Mouse (Mus musculus) spleen, adult 12 weeks (tissue): Measurements from ENCODE around the gene Ubap2l.

Source experiments
- DNase-seq: peaks from one replicate; pipeline ENCODE4 v3.0.0; 2022; ENCODE audit warnings: low spot score

Ubap2l gene

GRCm38 (mm10) chr3:90067851-90068250 lies 15.4 kb upstream of the Ubap2l start:
- no peak for DNase-seq

- peak; percentile 33 for DNase-seq
These were observed 13.1 kb upstream of the Ubap2l start for GRCm38 (mm10) chr3:90065553-90065952.

DNA sequence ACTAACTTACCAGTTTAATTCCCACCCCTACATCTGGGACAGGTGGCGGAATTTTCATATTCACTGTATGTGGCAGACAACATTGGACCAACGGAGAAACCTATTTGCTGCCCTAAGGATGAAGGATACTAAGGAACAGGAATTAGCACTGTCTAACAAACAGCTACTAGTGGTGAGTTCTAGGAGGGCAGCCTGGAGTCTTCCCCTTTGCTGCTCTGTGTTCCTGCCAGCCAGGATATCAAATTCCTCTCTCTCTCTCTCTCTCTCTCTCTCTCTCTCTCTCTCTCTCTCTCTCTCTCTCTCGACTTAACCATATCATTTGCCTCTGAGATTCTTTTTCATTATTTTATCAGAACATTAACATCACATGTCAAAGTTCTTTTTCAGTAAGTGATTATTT lies 12.0 kb upstream of the Ubap2l start:
- no peak for DNase-seq

DNA sequence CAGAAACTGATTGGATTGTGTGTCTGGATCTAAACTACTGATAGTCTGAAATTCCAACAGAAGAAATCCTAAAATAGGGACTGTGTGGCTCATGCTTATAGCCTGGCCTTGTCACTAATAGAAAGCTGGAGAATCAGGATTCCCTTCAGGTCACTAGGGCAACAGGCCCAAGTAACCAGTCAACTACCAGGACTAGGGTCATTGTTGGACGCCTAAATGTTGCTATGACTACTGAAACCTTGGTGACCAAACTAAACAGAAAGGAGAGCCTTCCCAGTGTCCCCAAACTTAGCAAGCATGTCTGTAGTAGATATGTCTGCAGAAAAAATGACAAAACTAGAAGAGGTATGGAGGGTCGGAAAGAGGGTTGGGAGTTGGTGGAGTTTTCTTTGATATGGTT lies 10.1 kb upstream of the Ubap2l start:
- DNase-seq: no peak

DNA sequence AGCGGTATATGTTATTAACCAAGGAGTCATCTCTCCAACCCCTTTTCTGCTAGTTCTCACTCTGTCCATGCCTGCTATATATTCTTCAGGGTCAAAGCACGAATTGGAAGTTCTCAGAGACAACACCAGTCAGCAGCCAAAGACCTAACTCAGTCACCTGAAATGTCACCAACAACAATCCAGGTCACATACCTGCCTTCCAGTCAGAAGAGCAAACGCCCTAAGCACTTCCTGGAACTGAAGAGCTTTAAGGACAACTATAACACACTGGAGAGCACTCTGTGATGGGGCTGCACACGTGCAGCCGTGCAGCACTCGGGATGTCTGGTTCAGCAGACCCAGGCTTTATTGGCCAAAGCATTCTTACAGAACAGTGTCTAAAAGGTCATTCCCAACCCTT lies 9.1 kb upstream of the Ubap2l start:
- DNase-seq: no peak

DNA sequence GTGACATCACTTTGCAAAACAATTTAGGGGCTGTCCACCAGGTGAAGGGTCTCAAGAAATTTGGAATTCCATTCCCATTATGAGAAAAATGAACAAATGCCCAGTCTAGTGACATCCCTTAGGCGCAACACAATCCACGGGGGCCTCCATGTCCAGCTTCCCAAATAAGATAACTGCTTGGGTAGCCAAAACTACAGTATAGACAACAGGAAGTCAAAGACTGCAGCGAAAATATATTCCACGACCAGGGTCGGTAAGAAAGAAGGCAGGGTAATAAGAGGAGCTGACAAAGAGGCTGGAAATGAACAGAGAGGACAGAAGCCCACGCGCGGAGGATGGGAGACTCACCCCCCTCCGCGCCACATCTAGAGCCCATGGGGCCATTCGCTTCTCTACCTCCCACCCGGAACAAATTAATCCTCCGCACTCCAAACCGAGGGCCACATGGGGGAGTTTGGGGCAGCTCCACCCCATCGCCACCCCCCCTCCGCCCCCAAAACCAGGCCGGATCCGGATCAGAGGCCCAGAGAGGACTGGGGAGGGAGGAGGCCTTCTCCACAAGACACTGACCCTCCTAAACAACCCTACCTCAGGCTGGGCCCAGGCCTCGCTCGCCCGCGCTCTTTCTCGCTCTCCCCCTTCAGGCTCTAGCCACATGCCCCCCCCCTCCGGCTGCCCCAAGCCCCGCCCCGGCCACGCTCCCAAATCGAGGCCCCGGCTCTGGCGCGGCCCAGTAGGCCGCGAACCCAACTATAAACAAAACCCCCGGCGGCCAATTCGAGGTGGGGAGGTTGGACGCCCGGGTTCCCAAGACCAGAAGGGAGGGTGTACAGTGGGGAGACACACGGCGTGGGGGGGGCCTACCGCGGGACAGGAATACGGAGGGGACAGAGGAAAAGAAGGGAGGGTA lies 732 bp downstream of the Ubap2l start, which contains the start of gene 4933434E20Rik:
Gene 4933434E20Rik, plus strand, starts transcription at position 196 of the 910 bp plus-strand sequence.
- DNase-seq: no peak

DNA sequence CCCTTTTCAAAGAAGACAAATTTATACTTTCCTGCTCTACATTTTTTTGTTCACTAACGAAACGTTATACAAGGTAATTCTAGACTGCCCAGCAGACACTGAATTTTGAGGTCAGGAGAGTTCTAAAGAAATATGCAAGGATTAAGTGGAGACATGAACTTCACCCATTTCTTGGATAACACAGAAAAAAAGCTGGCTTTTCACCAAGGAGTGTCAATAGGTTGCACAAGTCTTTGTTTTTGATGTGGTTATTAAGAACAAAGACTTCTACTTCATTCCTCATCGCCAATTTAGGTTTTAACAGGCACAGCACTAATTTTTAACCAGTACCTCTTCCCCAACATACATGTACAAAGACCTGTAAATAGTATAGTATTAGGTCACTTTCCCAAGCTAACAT lies 2.7 kb downstream of the Ubap2l start:
- DNase-seq: no peak

GRCm38 (mm10) chr3:90036263-90036662 lies 16.2 kb downstream of the Ubap2l start:
- no peak for DNase-seq

- no peak for DNase-seq
These were observed 17.8 kb downstream of the Ubap2l start for GRCm38 (mm10) chr3:90034653-90035052.

DNA sequence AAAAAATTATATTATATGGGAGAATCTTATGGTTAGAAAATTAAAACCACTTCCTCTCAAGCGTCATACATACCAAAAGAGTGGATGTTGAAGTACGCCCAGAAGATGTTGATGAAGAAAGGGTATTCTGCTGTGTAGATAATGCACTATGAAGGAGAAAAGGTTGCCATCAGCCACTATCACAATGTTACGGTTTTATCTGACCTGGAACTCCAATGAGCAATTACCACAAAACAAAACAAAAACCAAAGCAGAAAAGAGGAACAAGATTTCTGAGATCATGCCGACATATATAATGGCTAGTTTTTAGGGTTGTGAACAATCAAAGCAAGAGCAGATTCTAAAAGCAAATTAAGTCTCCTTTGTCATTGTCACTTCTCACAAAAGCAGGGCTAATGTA lies 35.8 kb downstream of the Ubap2l start:
- DNase-seq: no peak

- no peak for DNase-seq
These were observed 42.1 kb downstream of the Ubap2l start for GRCm38 (mm10) chr3:90010291-90010690.

- DNase-seq: no peak
These were observed 48.2 kb downstream of the Ubap2l start for GRCm38 (mm10) chr3:90004091-90004796.

- no peak for DNase-seq
These were observed 52.6 kb downstream of the Ubap2l start for GRCm38 (mm10) chr3:89999830-90000229.

- no peak for DNase-seq
These were observed 53.3 kb downstream of the Ubap2l start for GRCm38 (mm10) chr3:89999090-89999489.

GRCm38 (mm10) chr3:89998612-89999054 lies 53.8 kb downstream of the Ubap2l start, which contains the start of gene Hax1:
Hax1 (minus strand) TSS chr3:89998780.
- peak; percentile 92 for DNase-seq

DNA sequence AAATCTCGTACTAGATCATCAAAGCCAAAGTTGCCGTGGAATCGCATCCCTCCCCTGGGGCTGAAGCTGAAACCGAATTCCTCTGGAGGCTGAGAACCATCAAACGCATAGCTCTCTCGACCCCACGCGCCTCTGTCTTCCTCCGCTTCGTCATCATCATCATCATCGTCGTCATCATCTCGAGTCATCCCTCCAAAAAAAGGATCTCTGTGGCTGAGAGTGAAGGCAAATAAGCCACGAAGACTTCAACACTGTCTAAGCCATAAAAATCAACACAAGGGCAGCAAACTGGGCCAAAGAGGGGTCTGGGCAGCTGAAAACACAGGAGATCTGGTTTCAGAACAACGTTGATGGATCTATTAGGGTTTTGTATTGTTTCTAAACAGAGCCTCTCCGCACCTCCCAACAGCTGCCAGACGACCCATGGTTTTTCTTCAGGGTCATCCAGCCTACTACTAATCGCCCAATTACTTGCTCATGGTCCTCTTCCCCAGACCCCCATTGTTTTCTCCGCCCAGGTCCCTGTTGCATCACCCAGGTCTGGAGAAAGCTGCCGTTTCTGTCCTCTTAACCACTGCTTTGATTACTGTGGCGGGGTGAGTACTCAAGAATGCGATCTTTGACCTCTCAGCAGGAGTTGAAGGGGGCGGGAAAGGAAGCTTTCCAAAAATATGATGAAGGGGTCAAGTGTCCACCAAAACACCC lies 54.5 kb downstream of the Ubap2l start:
- peak; percentile 20 for DNase-seq

DNA sequence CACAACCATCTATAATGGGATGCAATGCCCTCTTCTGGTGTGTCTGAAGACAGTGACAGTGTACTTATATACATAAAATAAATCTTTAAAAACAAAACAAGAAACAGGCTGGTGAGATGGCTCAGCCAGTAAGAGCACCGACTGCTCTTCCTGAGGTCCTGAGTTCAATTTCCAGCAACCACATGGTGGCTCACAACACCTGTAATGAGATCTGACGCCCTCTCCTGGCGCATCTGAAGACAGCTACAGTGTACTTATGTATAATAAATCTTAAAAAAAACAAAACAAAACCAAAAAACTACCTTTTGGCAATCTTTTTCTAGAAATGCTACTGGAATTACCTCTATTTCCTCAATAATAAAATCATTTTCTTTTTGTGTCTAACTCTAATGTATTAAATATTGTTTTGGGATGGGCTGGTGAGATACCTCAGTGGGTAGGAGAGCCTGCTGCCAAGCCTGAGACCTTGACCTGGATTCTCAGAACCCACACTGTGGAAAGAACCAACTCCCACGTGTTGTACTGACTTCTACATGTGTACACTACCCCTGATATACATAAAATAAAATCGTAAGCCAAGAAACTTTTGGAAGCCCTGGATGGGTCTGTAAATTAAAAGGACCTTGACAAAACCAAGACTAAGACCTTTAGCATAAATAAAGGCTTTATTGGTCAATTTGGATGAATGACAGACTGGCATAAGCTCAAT lies 57.5 kb downstream of the Ubap2l start:
- no peak for DNase-seq

- no peak for DNase-seq
These were observed 64.6 kb downstream of the Ubap2l start for GRCm38 (mm10) chr3:89987822-89988221.

DNA sequence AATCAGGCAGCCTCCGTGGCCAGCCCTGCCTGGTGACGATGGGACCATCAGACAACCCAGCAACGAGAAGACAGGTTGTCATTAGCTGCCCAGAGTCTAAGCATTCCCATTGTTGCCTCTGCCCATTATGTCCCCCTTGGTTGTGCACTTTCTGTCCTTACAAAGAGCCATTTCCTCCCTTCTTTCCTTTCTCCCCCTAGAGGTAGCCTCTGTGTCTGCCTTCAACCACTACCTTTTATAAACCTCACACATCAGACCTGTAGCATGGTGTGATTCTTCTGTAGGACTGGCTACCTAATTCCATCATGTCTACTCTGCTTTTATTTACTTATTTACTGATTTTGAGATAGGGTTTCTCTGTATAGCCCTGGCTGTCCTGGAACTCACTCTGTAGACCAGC lies 65.2 kb downstream of the Ubap2l start:
- DNase-seq: no peak

- no peak for DNase-seq
These were observed 70.0 kb downstream of the Ubap2l start for GRCm38 (mm10) chr3:89982426-89982825.

DNA sequence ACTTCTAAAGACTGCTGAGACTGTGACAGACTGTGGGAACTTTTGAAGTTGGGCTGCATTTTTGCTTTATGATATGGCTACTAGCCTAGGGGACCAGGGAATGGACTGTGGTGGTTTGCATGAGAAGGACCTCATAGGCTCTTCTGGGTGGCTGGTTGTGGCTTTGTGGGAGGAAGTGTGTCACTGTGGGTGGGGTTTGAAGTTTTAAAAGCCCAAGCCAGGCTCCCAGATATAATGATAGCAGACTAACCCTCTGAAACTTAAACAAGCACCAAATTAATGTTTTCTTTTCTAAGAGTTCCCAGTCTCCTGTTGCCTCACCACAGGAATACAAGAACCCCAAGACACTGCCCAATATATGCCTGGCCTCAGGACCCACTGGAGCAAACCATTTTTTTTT lies 75.6 kb downstream of the Ubap2l start:
- DNase-seq: no peak

GRCm38 (mm10) chr3:89968509-89968908 lies 83.9 kb downstream of the Ubap2l start:
- DNase-seq: no peak
